In genomic region chr15:102617654-102618053, GRCm38 (mm10) we compare ENCODE assay signal across 38 mouse cellular contexts. TPM values are rescaled to one million over a fixed set of nuclear protein-coding genes. Genes with fewer than 3 reads are reported as not detected.
A peak's percentile ranks its signal among the peaks of the same experiment; 100 is the strongest.
DNase-seq lines count a peak whose midpoint lies in the region; ATAC-seq and TF ChIP-seq lines count a peak whose summit lies in the region.
"Had no signal": no experiment of that assay in that cellular context is flagged by ENCODE, and none has a peak within 500 bp of the region (broad histone marks: within the 10 kb centered on the region; RNA-seq: fewer than 3 reads in every experiment).

No protein-coding gene starts in this region.

- no peak for TF ChIP-seq POLR2A in MEL (IDR thresholded peaks at IDR 0.05; ENCODE audit: control insufficient read depth in 1 of 2, insufficient read depth in 1 of 2, low read depth in 1 of 2, low read length in 2 of 2, poor library complexity in 1 of 2)

- H3K79me2 ChIP-seq in MEL (ENCODE audit: control insufficient read depth, insufficient read depth, low read length, poor library complexity): peaks cover 48% of the 10 kb centered on the region
- H3K79me2 ChIP-seq in macrophage (ENCODE audit: inconsistent target): peaks cover 100% of the 10 kb centered on the region

- no peak for TF ChIP-seq EP300 in lung, postnatal 0 days (IDR thresholded peaks at IDR 0.05)
- peak; percentile 70 to 71 for TF ChIP-seq EP300 in MEL (IDR thresholded peaks at IDR 0.05; ENCODE audit: low read depth in 1 of 2, low read length in 2 of 2)

- WGBS in lung, postnatal 0 days: 53% methylated on average over 1 of the region's 1 CpGs
- WGBS in macrophage (ENCODE audit: missing documents): 0% methylated on average over 1 of the region's 1 CpGs

- no peak for TF ChIP-seq RAD21 in MEL (IDR thresholded peaks at IDR 0.05; ENCODE audit: low read depth, low read length)

- peaks cover 4% of the 10 kb centered on the region; the same call in 1 of the 2 replicates for H3K4me1 ChIP-seq in lung, postnatal 0 days (ENCODE audit: insufficient read depth, low read depth, low read length)
- peaks cover 3 to 40% of the 10 kb centered on the region in 2 experiments for H3K4me1 ChIP-seq in MEL (ENCODE audit: control insufficient read depth in 1 of 2, insufficient read depth in 2 of 2, low read length in 2 of 2)
- H3K4me1 ChIP-seq: forebrain, embryonic 10.5 days; hindbrain, embryonic 13.5 days; limb, embryonic 10.5 days; midbrain, embryonic 12.5 days had no signal

- no peak overlapping the region for H3K4me2 ChIP-seq in lung, postnatal 0 days (replicated peaks; ENCODE audit: low read depth, low read length)
- H3K4me2 ChIP-seq: embryonic facial prominence, embryonic 13.5 days; forebrain, embryonic 15.5 days; heart, embryonic 15.5 days; hindbrain, embryonic 13.5 days; limb, embryonic 15.5 days; lung, embryonic 15.5 days; midbrain, embryonic 12.5 days; neural tube, embryonic 13.5 days had no signal

- H3K27me3 ChIP-seq in lung, postnatal 0 days (replicated peaks; ENCODE audit: insufficient read depth, low read length): no peaks in the 10 kb centered on the region
- no peaks in the 10 kb centered on the region for H3K27me3 ChIP-seq in MEL (ENCODE audit: control insufficient read depth in 1 of 2, insufficient read depth in 2 of 2, low read length in 2 of 2)
- H3K27me3 ChIP-seq: embryonic facial prominence, embryonic 13.5 days; forebrain, embryonic 15.5 days; heart, embryonic 15.5 days; hindbrain, embryonic 13.5 days; limb, embryonic 15.5 days; lung, embryonic 15.5 days; midbrain, embryonic 12.5 days; neural tube, embryonic 13.5 days had no signal

- peak; percentile 12 for DNase-seq in lung, postnatal 0 days (ENCODE audit: low spot score)
- no peak for DNase-seq in lung, postnatal 4 days
- DNase-seq in MEL (ENCODE audit: low read depth, low spot score): peak; percentile 64
- no peak for DNase-seq in cerebellum, postnatal 14 days
- no peak for DNase-seq in retina, postnatal 1 day
- no peak for DNase-seq in cerebellum, adult 9-10 months
- DNase-seq: adrenal gland, postnatal 25 days; cerebellum, adult 11-12 months; cerebellum, postnatal 10 days; embryo, embryonic 11 days; gastrocnemius, postnatal 10 days; kidney, adult 8-10 months; layer of hippocampus, postnatal 36 days; right cerebral cortex, postnatal 25 days; thymus, adult 2 months; thymus, postnatal 4 days had no signal

- H3K9me3 ChIP-seq in lung, postnatal 0 days (ENCODE audit: low read length): no peaks in the 10 kb centered on the region
- H3K9me3 ChIP-seq in MEL (replicated peaks; ENCODE audit: insufficient read depth, low read length): no peaks in the 10 kb centered on the region
- H3K9me3 ChIP-seq: embryonic facial prominence, embryonic 13.5 days; forebrain, embryonic 10.5 days; forebrain, embryonic 15.5 days; G1E; heart, embryonic 10.5 days; heart, embryonic 15.5 days; hindbrain, embryonic 13.5 days; limb, embryonic 10.5 days; limb, embryonic 15.5 days; lung, embryonic 15.5 days; midbrain, embryonic 12.5 days; neural tube, embryonic 13.5 days had no signal

- no peak overlapping the region for H3K4me3 ChIP-seq in lung, postnatal 0 days (ENCODE audit: low read depth, low read length)
- H3K4me3 ChIP-seq in MEL (ENCODE audit: control insufficient read depth in 1 of 2, insufficient read depth in 1 of 2, low read depth in 2 of 2, low read length in 2 of 2): peak overlapping the region in 1 of 2 experiments; percentile 51; a peak in 2 of 4 replicates
- H3K4me3 ChIP-seq in macrophage (ENCODE audit: inconsistent target): peak overlapping the region; percentile 0; the same call in 1 of the 2 replicates
- H3K4me3 ChIP-seq: embryonic facial prominence, embryonic 13.5 days; forebrain, embryonic 10.5 days; forebrain, embryonic 15.5 days; heart, embryonic 10.5 days; heart, embryonic 15.5 days; hindbrain, embryonic 13.5 days; limb, embryonic 10.5 days; limb, embryonic 15.5 days; lung, embryonic 15.5 days; midbrain, embryonic 12.5 days; neural tube, embryonic 13.5 days had no signal

- no peak overlapping the region for H3K27ac ChIP-seq in lung, postnatal 0 days (ENCODE audit: low read length)
- H3K27ac ChIP-seq in MEL (ENCODE audit: control insufficient read depth, low read depth, low read length): peak overlapping the region; percentile 38; the same call in 1 of the 2 replicates
- no peak overlapping the region for H3K27ac ChIP-seq in macrophage
- H3K27ac ChIP-seq: embryonic facial prominence, embryonic 13.5 days; forebrain, embryonic 10.5 days; forebrain, embryonic 15.5 days; heart, embryonic 10.5 days; heart, embryonic 15.5 days; hindbrain, embryonic 13.5 days; kidney, postnatal 0 days; limb, embryonic 10.5 days; limb, embryonic 15.5 days; liver, embryonic 14.5 days; lung, embryonic 15.5 days; midbrain, embryonic 12.5 days; neural tube, embryonic 13.5 days had no signal

- ATAC-seq in lung, postnatal 0 days: no peak
- ATAC-seq in neutrophil, adult 5-6 weeks (ENCODE audit: extremely low read depth, insufficient number of reproducible peaks, low FRiP score, poor library complexity, severe bottlenecking): peak; percentile 71; the same call in 1 of the 2 replicates
- ATAC-seq: forebrain, embryonic 15.5 days; intestine, embryonic 16.5 days had no signal

- H3K36me3 ChIP-seq in lung, postnatal 0 days (ENCODE audit: insufficient read depth, low read length): no peaks in the 10 kb centered on the region
- H3K36me3 ChIP-seq in MEL (ENCODE audit: control insufficient read depth in 1 of 2, insufficient read depth in 2 of 2, low read length in 2 of 2): peaks cover 2 to 42% of the 10 kb centered on the region in 2 experiments
- no peaks in the 10 kb centered on the region for H3K36me3 ChIP-seq in macrophage (ENCODE audit: inconsistent target)
- H3K36me3 ChIP-seq: forebrain, embryonic 15.5 days; heart, embryonic 15.5 days; hindbrain, embryonic 13.5 days; lung, embryonic 15.5 days; midbrain, embryonic 12.5 days; neural tube, embryonic 13.5 days had no signal

- no peak for TF ChIP-seq CTCF in lung, postnatal 0 days (IDR thresholded peaks at IDR 0.05)
- TF ChIP-seq CTCF in MEL (IDR thresholded peaks at IDR 0.05 in 2 of 3, conservative IDR thresholded peaks at IDR 0.05 in 1 of 3; ENCODE audit: control insufficient read depth in 1 of 3, insufficient read depth in 1 of 3, low read depth in 2 of 3, low read length in 3 of 3, poor library complexity in 1 of 3, severe bottlenecking in 1 of 3): no peak

- no peak overlapping the region for H3K9ac ChIP-seq in lung, postnatal 0 days (replicated peaks; ENCODE audit: low read depth)
- H3K9ac ChIP-seq in MEL (ENCODE audit: control insufficient read depth, low read depth, low read length, poor library complexity, severe bottlenecking): no peak overlapping the region
- H3K9ac ChIP-seq: embryonic facial prominence, embryonic 13.5 days; forebrain, embryonic 15.5 days; heart, embryonic 15.5 days; hindbrain, embryonic 13.5 days; limb, embryonic 15.5 days; liver, embryonic 14.5 days; lung, embryonic 15.5 days; midbrain, embryonic 12.5 days; neural tube, embryonic 13.5 days had no signal

TF ChIP-seq in MEL, 35 proteins besides CTCF, POLR2A, EP300 and RAD21 (continues in another document):
- TF ChIP-seq TCF12 (IDR thresholded peaks at IDR 0.05; ENCODE audit: low read depth, low read length): peak; percentile 61; the same call in 1 of the 2 replicates
- no peak for TF ChIP-seq JUND (IDR thresholded peaks at IDR 0.05; ENCODE audit: low read depth, low read length)
- no peak for TF ChIP-seq ZKSCAN1 (IDR thresholded peaks at IDR 0.05; ENCODE audit: low read depth, low read length)
- no peak for TF ChIP-seq POLR2AphosphoS5 (IDR thresholded peaks at IDR 0.05; ENCODE audit: borderline replicate concordance, low read depth, low read length)
- no peak for TF ChIP-seq USF1 (IDR thresholded peaks at IDR 0.05; ENCODE audit: low read depth, low read length)
- TF ChIP-seq MEF2A (IDR thresholded peaks at IDR 0.05; ENCODE audit: extremely low read depth, insufficient replicate concordance, low read depth, low read length, poor library complexity, severe bottlenecking): peak; percentile 76; the same call in 1 of the 2 replicates
- no peak for TF ChIP-seq GATA1 (IDR thresholded peaks at IDR 0.05; ENCODE audit: low read depth, low read length)

RNA-seq across cellular contexts. Expression of gene Gm28047, which starts 7.2 kb away (rescaled TPM):
- not detected in 2 replicates for polyA plus RNA-seq in lung, postnatal 0 days (2015; fragmentation: Nextera tagmentation; extraction: Ambion mirVana)
- total RNA-seq in MEL (2012; rRNA removed): 0.20 TPM in 1 of 2 replicates, not detected in the other
- polyA plus RNA-seq in MEL (2012; ENCODE audit: insufficient read depth in 1 of 2, insufficient read length in 2 of 2, low read depth in 1 of 2, low replicate concordance in 2 of 2, missing spikeins in 1 of 2) (under 1 TPM in 1 of 2 experiments, not detected in 1; 0.52 TPM), macrophage (2018) (0.19 TPM in 1 of 3 replicates, not detected in the others)
- 1 to 10 TPM in 1 of 26 experiments, not detected in 25; 1.0 TPM for total RNA-seq in macrophage (2018; cell fraction: chromatin; rRNA removed)
- total RNA-seq in macrophage (2018; cell fraction: cytosol; rRNA removed): under 1 TPM in 7 of 26 experiments, not detected in 19; 0.10 to 0.95 (median 0.22) TPM
- 1 to 10 TPM in 3 of 26 experiments, under 1 TPM in 1, not detected in 22; 0.67 to 6.6 (median 1.1) TPM for total RNA-seq in macrophage (2018; cell fraction: nucleus; rRNA removed)
- not detected in 2 replicates for total RNA-seq in neutrophil, adult 5-6 weeks (2017)
- total RNA-seq: G1E; heart, postnatal 25 days; midbrain, postnatal 0 days had no signal
- polyA plus RNA-seq: embryonic facial prominence, embryonic 13.5 days; forebrain, embryonic 10.5 days; forebrain, embryonic 15.5 days; frontal cortex, adult 2 months; G1E; gonadal fat pad, adult 2 months; heart, embryonic 10.5 days; heart, embryonic 15.5 days; hindbrain, embryonic 13.5 days; intestine, embryonic 16.5 days; large intestine, adult 2 months; limb, embryonic 15.5 days; liver, embryonic 14.5 days; lung, embryonic 15.5 days; midbrain, embryonic 12.5 days; midbrain, postnatal 0 days; neural tube, embryonic 13.5 days; thymus, adult 2 months had no signal

RNA-seq across cellular contexts. Expression of gene Atf7, which starts 7.6 kb away (rescaled TPM):
- polyA plus RNA-seq in lung, postnatal 0 days (2015; fragmentation: Nextera tagmentation; extraction: Ambion mirVana): 37.4 and 42.8 TPM in 2 replicates
- total RNA-seq in MEL (2012; rRNA removed): 10.4 and 12.8 TPM in 2 replicates
- polyA plus RNA-seq in MEL (2012; ENCODE audit: insufficient read depth in 1 of 2, insufficient read length in 2 of 2, low read depth in 1 of 2, low replicate concordance in 2 of 2, missing spikeins in 1 of 2) (10 to 100 TPM in 1 of 2 experiments, not detected in 1; 49.6 TPM), macrophage (2018) (36.4 to 59.3 TPM (median 45.3 TPM) in 3 replicates)
- 100 to 1,000 TPM in 19 of 26 experiments, 10 to 100 TPM in 7; 64.8 to 224 (median 147) TPM for total RNA-seq in macrophage (2018; cell fraction: chromatin; rRNA removed)
- total RNA-seq in macrophage (2018; cell fraction: cytosol; rRNA removed): 10 to 100 TPM; 48.9 to 92.4 (median 83.0) TPM
- total RNA-seq in macrophage (2018; cell fraction: nucleus; rRNA removed): 100 to 1,000 TPM in 18 of 26 experiments, 10 to 100 TPM in 8; 62.7 to 255 (median 126) TPM
- 61.0 and 74.3 TPM in 2 replicates for total RNA-seq in neutrophil, adult 5-6 weeks (2017)

RNA-seq across cellular contexts. Expression of gene Atp5g2, which starts 54.5 kb away (rescaled TPM):
- 48.6 and 49.8 TPM in 2 replicates for polyA plus RNA-seq in lung, postnatal 0 days (2015; fragmentation: Nextera tagmentation; extraction: Ambion mirVana)
- total RNA-seq in MEL (2012; rRNA removed): 513 and 583 TPM in 2 replicates
- polyA plus RNA-seq in MEL (2012; ENCODE audit: insufficient read depth in 1 of 2, insufficient read length in 2 of 2, low read depth in 1 of 2, low replicate concordance in 2 of 2, missing spikeins in 1 of 2): 10 to 100 TPM in 1 of 2 experiments, not detected in 1; 59.4 TPM
- total RNA-seq in macrophage (2018; cell fraction: chromatin; rRNA removed): 10 to 100 TPM in 23 of 26 experiments, 1 to 10 TPM in 3; 3.2 to 47.9 (median 19.3) TPM
- total RNA-seq in macrophage (2018; cell fraction: cytosol; rRNA removed): 100 to 1,000 TPM; 127 to 273 (median 180) TPM
- total RNA-seq in macrophage (2018; cell fraction: nucleus; rRNA removed): 10 to 100 TPM; 17.7 to 73.0 (median 39.7) TPM
- 113 to 295 TPM (median 267 TPM) in 3 replicates for polyA plus RNA-seq in macrophage (2018)
- 19.3 and 20.7 TPM in 2 replicates for total RNA-seq in neutrophil, adult 5-6 weeks (2017)

Comparison
In these comparisons a context has a peak if more than half of its experiments do, and no peak if none do; other contexts are left out.
1. DNase-seq: peak in lung, postnatal 0 days (single experiment) and MEL (single experiment); none in lung, postnatal 4 days (0 of 2), cerebellum, postnatal 14 days (0 of 2), retina, postnatal 1 day (single experiment) and cerebellum, adult 9-10 months (single experiment).